Mouse (Mus musculus) layer of hippocampus, postnatal 14 days (tissue): ENCODE measurements at regions not wholly inside any gene's neighbourhood (a gene's known extent, or its start where the extent isn't known, plus 50 kb on each side); places are given as distances from the start of the nearest gene placed in this dataset.

ENCODE experiments used
- DNase-seq, 2 experiments: peaks; one replicate each; pipeline ENCODE4 v3.0.0; 2021 to 2022; ENCODE audit warnings: low spot score in 2 of 2, mixed read lengths in 1 of 2

GRCm38 (mm10) chr2:117902837-117903236 is 208.8 kb upstream of the Thbs1 start:
- DNase-seq = no peak

DNA sequence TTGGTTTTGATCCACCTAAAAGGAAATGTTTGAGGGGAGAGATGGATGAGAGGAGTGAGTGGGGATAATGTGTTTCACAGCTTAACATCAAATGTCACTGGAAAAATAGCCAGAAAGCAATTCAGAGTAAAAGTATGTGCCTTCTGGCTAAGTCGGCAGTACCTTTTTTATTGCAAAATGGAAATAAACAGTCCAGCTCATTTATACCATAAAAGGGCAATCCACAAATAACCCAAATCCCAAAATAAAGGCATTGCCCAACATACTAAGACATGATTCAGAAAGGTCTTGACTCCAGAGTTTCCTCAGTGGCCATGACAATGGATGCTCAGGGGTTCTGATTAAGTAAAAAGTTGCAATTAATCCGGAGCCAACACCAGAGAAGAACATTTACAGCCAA is 208.0 kb upstream of the Thbs1 start:
- no peak for DNase-seq

- DNase-seq = no peak
Observed at GRCm38 (mm10) chr2:117906509-117906908, 205.2 kb upstream of the Thbs1 start.

DNA sequence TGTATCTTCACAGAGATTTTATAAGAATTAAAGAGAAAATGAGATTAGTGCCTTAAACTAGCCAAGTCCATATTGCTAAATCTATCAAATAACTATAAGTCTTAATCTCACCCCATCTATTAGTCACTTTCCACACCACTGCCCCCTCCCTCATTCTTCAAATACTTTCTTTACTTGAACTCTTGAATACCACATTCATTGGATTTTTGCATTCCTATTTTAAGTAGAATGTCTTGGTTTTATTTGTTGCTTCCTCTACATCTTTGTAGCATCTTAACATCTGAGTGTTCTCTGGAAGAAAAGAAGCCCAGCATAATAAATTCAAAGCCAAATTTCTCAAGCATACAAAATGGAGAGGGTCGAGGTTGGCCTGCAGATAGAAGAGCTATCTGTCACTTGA is 200.9 kb upstream of the Thbs1 start:
- no peak for DNase-seq

- no peak for DNase-seq
Observed at GRCm38 (mm10) chr2:117912722-117913121, 199.0 kb upstream of the Thbs1 start.

DNA sequence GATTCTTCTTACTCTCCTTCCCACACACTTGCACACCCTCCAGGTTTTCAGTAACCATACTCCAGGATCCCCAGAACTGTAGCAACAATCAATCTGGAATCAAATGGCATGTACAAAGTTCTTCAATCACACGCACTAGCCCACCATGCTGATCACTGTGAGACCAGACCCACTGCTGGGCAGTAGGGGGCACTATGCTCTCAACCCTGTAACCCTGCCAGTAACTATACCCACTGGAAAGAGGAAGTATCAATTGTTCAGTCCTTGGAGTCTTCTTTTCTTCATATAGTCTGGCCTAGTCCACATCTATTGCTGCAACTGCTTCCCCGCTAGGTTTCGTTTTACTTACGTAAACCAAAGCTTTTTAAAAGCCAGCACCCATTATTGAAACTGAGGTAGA is 197.8 kb upstream of the Thbs1 start:
- peak in 1 of 2 experiments; percentile 4 for DNase-seq

DNA sequence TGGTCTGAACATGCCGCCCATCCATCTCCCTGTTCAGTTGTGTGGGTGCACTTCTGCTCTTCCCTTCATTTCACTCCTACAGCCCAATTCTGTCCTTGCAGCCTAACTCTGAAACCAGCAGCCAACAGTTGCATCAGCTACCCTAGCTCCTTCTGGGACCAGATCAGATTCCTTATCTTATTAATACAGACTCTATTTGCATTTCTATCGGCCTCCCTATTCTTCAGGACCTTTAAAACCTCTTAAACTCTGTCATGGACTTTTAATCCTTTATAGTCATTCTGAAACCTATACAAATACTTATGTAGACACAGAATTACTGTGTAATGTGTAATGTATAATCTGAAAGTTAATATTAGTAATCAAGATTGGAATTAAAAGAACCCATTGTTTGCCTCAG is 195.9 kb upstream of the Thbs1 start:
- DNase-seq = no peak

- no peak for DNase-seq
Observed at GRCm38 (mm10) chr2:117917181-117917580, 194.5 kb upstream of the Thbs1 start.

DNA sequence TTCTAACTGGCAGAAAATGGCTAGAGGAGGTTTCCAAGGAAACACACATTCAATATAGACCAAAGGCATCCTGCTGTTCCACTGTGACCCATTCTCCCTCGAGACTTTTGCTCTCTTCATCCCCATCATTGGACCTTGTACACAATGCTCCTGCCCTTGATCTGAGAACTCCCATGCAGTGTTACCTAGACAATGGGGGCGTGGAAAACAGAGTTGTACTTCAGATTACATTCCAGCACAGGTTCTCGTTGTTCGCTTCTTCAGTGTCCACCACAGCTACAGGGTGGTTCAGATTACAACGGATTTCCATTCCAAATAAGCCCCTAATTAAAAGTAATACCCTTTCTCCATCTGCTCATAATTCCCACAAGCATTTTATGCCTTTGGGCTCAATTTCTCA is 186.8 kb upstream of the Thbs1 start:
- no peak for DNase-seq

GRCm38 (mm10) chr2:117925412-117925811 is 186.3 kb upstream of the Thbs1 start:
- DNase-seq = no peak

DNA sequence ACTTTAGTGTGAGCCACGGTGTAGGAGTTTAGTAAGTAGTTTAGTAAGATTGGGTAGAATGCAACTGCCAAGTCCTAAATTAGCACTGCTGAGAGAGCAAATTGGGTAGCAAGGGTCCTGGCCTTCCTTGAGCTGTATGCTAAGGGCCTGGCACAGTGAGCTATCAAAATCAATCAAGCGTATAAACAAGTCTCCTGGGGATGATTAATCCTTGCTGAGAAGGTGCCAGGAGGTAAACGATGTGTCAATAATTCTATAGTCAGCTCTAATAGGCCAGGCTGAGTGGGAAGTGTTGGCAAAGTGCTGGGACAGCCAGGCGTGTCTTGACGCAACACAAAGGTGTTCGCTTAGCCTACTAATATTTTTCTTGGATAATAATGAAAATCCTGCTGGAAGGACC is 183.6 kb upstream of the Thbs1 start:
- DNase-seq = no peak

DNA sequence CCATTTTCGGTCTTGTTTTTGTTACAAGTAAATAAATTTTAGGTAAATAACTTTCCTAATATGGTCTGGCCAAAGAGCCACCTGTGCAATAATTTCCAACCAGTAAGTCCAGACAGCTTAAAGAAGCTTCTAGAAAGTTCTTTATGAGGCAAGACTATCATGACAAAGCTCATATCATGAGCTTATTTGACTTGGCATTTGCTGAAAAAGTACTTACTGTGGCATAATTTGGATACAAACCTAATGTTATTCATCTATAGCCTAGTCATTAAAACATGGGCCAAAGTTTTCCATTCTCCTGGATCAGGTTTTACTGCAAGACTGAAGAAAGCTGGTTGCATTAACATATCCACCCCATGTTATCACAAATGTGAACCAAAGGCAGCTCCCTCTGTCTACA is 182.1 kb upstream of the Thbs1 start:
- no peak for DNase-seq

DNA sequence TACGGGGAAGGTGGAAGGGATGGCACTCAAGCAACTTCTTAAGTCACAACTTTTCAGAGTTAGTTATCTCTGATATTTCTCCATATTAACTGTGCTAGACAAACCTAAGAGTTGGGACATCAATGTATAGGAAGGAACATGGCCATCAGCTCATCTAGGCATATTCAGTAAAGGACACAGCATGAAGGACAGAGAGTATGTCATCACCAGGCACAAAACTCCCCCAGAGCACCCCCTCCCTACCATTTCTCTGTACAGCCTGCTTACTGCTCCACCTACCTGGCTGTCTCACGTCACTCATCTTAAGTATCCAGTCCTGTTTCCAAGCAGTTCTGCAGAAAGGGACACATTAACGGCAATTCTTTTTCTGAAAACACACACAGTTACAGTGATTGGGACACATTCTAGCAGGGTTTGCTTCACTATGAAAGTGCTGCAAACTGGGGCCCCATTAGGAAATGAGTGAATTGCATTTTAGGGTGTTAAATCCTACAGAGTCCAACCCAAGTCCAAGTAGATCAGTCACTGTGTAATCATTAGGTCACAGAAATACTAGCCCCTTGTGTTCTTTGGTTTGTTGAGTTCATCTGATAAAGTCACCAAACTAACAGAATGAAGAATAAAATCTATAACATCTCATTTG is 180.7 kb upstream of the Thbs1 start:
- no peak for DNase-seq

- no peak for DNase-seq
Observed at GRCm38 (mm10) chr2:117936590-117936989, 175.1 kb upstream of the Thbs1 start.

- no peak for DNase-seq
Observed at GRCm38 (mm10) chr2:117938283-117939049, 173.2 kb upstream of the Thbs1 start.

DNA sequence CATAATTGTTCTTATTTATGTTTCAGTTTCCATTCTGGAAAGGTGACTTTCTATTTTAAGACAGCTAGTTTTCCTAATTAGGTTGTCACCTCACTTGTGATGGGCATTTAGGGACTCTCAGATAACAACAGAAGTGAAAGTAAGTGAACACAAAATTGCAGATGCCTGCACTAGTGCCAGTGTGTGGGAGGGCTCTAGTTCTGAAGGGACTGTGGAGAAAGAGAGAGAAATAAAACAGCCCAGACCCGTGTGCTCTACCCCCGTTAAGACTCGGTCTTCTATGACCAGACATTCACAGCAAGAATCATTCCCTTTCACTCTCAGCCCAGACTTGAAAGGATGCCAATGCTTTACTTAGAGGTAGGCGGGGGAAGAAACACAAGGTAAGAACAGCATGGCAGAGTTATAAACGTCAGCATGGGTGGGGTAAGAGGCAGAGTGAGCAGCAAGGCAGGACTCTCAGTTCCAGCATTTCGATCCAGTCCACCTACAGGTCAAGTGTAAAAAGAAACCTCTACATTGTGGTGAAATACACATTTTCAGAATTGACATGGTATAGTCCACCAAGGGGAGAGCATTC is 170.1 kb upstream of the Thbs1 start:
- no peak for DNase-seq

- no peak for DNase-seq
Observed at GRCm38 (mm10) chr2:117943666-117944065, 168.0 kb upstream of the Thbs1 start.

GRCm38 (mm10) chr2:117944325-117944724 is 167.4 kb upstream of the Thbs1 start:
- DNase-seq = no peak

GRCm38 (mm10) chr2:117944942-117945341 is 166.7 kb upstream of the Thbs1 start:
- no peak for DNase-seq

- DNase-seq = no peak
Observed at GRCm38 (mm10) chr2:117950431-117951336, 161.0 kb upstream of the Thbs1 start.

DNA sequence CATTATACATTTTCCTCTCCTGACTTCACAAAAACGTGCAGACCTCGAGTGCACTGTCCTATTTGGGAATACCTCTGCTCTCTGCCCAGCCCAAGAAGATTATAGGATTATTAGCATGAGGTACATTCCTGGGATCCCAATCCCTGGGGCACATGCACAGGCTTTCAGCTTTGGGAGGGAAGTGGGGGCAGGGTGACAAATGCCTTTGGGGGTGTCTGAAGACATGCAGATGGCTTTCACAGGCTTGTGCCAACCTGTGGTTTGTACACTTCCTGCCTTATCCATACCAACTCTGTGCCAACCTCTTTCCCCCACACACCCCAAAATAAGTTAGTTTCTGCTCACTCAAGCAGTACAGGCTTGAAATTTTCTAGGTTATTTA is 160.3 kb upstream of the Thbs1 start:
- no peak for DNase-seq

DNA sequence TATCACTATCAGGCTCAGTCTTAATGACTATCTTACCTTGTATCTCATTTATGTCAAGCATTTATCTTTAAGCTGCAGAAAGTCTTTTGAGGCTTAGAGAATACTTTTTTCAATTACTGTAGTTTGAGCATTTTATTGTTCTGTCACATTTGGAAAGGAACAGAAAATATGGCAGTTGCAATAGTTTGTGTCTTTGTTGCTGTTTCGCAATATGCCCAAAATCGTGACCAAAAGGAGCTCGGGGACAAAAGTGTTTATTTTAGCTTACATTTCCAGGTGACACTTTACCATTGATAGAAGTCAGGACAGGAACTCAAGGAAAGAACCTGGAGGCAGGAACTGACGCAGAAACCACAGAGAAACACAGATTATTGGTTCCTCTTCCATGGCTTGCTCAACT is 152.9 kb upstream of the Thbs1 start:
- DNase-seq = no peak
